Mouse (Mus musculus) spleen, postnatal 36 days (tissue): ENCODE results near the gene Zfp706.

Experiments
- DNase-seq, 2 experiments: peaks; one replicate each; pipeline ENCODE4 v3.0.0; 2022; ENCODE audit warnings: low spot score in 2 of 2, mixed read lengths in 1 of 2

Zfp706 gene

GRCm38 (mm10) chr15:36979488-36980201 is 27.9 kb downstream of the Zfp706 start:
- peak; percentile 42 to 47 for DNase-seq

DNA sequence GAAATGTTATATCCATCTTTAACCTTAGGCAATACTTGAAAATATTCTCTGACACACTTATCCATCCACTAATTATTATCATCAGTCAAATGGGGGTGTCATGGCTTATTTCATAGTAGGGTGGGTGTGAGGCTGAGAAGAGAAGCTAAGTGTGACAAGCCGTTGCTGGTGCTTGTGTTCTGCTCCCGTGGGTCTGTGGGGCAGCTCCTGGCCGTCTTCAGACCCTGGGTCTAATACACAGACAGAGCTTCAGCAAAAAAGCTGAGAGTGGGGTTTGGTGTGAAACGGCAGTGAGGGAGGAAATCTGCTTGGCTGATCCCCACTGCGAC is 28.4 kb downstream of the Zfp706 start:
- DNase-seq = no peak

GRCm38 (mm10) chr15:36977823-36978222 is 29.8 kb downstream of the Zfp706 start:
- no peak for DNase-seq

GRCm38 (mm10) chr15:36975690-36976089 is 31.9 kb downstream of the Zfp706 start:
- DNase-seq = no peak

- no peak for DNase-seq
Observed at GRCm38 (mm10) chr15:36975256-36975620, 32.3 kb downstream of the Zfp706 start.

DNA sequence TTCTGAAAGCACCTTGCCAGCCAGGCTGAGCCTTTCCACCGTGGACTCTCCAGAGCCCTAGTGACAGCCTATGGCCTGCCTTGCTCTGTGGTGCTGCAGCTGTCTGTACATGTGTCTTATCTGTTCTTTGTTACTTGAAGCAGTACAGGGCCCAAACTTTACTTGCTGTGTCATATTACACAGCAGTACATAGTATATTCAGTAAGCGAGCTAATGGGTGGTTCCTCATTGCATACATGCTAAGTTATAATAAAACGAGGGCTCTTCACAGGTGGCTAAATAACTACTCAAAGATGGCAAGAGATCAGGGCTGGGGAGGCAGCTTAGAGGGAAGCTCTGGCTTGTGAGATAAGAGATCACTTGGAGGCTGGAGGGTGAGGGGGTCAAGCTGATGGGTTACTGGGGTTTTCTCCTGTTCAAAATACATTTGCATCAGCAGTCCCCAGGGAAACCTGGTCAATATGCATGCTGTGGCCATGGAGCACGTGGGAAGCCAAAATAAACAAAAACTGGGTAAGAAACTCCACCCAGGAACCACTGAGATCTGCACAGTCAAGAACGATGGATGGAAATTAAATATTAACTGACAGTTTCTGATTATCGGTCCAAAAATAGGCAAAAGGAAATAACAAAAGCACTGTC is 32.8 kb downstream of the Zfp706 start:
- no peak for DNase-seq

DNA sequence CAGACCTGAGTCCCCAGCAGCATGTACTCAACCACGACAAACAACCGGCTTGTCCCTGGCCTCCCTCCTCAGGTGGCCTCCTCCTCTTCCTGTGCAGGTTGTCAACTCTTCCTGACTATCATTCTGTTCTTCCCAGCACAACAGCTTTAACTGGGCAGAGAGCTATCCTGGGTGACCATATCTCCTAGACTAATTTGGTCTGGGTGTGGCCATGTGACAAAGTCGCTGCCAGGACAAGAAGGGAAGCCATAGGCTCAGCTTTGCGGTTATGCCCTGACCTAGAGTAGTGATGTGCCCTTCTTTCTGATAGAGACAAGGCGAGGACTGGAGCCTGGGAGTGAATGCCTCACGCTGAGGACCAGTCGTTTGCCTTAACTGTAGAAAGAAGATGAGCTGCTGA is 33.9 kb downstream of the Zfp706 start:
- no peak for DNase-seq

- DNase-seq = no peak
Observed at GRCm38 (mm10) chr15:36973290-36973689, 34.3 kb downstream of the Zfp706 start.

DNA sequence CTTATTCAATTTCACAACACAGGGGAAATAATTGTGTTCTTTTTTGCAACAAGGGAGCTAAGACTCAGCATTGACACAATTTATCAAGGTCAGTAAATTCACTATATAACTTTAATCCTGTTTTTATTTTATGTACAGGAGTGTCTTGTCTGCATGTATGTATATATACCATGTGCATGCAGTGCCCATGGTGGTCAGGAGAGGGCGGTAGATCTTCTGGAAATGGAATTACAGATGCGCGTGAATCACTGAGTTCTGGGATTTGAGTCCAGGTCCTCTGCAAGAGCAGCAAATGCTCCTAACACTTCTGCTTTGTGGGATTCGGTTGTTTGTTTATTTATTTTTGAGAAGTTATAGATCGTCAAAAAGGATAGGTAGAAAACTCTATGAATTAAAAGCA is 37.8 kb downstream of the Zfp706 start:
- no peak for DNase-seq

GRCm38 (mm10) chr15:36968295-36968694 is 39.3 kb downstream of the Zfp706 start:
- DNase-seq = no peak

GRCm38 (mm10) chr15:36967381-36968211 is 40.0 kb downstream of the Zfp706 start:
- no peak for DNase-seq

- no peak for DNase-seq
Observed at GRCm38 (mm10) chr15:36966940-36967339, 40.6 kb downstream of the Zfp706 start.

- no peak for DNase-seq
Observed at GRCm38 (mm10) chr15:36966466-36966865, 41.1 kb downstream of the Zfp706 start.

- no peak for DNase-seq
Observed at GRCm38 (mm10) chr15:36965743-36966142, 41.8 kb downstream of the Zfp706 start.

DNA sequence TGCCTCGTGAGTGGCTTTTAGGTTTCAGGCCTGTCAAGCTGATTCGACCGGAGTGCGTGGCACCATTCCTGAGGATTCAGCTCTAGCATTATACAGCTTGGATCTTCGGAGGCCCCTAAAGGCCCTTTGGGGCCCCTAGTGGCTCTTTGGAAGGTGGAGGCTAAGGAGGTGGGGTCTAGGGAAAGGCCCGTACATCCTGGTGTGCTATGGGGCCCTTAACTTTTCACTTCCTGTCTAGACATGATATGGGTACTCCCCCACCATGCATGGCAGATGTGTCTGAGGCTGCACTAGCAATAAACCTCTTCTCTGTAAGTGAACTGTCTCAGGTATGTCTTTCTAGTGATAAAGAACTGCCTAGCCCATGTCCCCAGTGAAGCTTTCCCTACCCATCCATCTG is 44.6 kb downstream of the Zfp706 start:
- peak; percentile 56 to 57 for DNase-seq

DNA sequence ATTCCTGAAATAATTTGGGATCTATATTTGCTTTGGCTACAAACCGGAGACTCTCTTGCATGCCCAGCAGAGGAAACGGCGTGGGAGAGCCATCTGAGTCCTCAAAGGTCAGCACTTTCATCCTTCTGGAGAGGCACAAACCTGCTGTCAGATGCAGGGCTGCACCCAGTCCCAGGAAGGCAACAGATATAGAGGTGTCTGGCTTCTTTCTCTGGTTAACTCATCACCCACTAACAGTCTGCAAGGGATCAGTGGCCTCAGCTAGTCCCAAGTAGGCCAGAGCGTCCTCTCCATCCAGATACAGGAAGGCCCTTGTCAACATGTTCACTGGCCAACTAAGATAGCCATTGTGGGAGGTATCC is 46.7 kb downstream of the Zfp706 start:
- DNase-seq = no peak

DNA sequence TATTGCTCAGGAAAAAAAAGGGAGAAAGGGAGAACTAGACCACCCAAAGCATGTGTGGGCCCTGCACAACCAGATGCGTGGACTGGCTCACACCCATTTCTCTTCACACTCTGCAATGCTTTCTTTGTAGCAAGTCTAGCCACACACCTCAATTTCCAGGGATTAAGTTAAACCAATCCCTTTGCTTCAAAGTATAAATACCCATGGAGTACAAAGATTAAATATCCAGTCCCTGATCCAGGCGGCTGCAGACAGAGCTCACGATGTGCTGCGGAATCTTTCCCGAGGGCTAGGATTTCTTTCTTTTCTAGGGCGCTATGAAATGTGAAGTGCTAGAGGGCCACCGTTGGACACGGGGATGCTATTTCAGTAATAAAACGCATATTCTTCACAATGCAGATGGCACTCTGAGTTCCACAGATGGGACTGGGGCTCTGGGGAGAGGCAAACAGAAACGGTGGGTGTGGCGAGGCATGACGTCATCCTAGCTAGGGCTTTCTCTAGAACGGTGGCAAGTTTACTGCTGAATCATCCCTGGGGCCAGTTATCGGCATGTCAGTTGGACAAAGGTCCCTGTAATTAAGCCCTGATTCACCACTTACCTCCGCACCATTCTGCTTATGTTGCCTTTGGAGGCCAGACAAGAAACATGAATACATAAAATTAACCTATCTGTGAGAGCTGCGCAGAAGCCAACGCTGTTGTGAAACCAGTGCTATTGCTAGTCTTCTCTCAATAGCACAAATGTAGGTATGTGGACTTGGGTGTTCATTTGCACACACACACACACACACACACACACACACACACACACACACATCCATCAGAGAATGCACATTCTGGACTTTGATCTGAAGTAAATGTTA is 47.3 kb downstream of the Zfp706 start:
- DNase-seq = peak; percentile 15 to 20

DNA sequence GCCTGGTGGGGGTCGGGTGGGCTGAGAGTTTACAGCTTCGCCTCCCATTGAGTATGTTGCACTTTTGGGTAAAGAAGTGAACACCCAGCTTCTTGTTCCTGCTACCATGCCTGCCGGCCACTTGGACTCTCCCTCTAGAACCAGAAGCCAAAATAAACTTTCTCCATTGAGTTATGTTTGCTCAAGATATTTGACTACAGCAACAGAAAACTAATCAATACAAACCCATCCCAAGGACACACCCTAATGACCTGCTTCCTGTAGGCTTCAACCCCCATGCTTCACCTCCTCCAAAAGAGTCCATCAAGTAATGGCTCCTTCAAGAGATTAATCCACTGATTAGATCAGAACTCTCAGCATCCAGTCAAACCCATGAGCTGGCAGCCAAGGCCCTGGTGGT is 51.4 kb downstream of the Zfp706 start:
- DNase-seq = no peak

- DNase-seq = no peak
Observed at GRCm38 (mm10) chr15:36950258-36950657, 57.3 kb downstream of the Zfp706 start.

GRCm38 (mm10) chr15:36948866-36949546 is 58.6 kb downstream of the Zfp706 start:
- no peak for DNase-seq
